Mouse (Mus musculus) brain, adult 2 months (tissue): ENCODE results near the gene Lasp1.

Experiments
- DNase-seq: peaks from one replicate; pipeline ENCODE4 v3.0.0; 2011; ENCODE audit warnings: low read depth, low spot score

Gene Lasp1

GRCm38 (mm10) chr11:97796910-97797309, 1.9 kb upstream of the Lasp1 start:
- peak; percentile 84 for DNase-seq

GRCm38 (mm10) chr11:97797369-97798082, 1.3 kb upstream of the Lasp1 start:
- DNase-seq, result no peak

DNA sequence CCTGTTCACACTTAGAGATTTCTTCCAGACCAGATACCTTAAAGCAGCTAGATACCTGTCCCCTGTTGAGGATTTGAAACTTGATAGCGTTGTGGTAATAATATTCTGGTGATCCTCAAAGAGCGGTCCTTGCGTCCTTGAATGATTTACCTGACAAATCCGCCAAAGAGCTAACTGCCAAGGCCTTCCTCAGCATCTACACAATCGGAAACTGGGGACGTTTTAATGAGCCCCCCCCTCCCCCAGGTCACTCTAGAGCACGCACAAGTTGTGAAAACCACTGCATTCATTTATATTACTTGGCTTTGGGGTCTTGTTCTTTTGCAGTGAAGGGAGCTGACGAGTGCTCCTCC, 741 bp upstream of the Lasp1 start:
- DNase-seq, result no peak

DNA sequence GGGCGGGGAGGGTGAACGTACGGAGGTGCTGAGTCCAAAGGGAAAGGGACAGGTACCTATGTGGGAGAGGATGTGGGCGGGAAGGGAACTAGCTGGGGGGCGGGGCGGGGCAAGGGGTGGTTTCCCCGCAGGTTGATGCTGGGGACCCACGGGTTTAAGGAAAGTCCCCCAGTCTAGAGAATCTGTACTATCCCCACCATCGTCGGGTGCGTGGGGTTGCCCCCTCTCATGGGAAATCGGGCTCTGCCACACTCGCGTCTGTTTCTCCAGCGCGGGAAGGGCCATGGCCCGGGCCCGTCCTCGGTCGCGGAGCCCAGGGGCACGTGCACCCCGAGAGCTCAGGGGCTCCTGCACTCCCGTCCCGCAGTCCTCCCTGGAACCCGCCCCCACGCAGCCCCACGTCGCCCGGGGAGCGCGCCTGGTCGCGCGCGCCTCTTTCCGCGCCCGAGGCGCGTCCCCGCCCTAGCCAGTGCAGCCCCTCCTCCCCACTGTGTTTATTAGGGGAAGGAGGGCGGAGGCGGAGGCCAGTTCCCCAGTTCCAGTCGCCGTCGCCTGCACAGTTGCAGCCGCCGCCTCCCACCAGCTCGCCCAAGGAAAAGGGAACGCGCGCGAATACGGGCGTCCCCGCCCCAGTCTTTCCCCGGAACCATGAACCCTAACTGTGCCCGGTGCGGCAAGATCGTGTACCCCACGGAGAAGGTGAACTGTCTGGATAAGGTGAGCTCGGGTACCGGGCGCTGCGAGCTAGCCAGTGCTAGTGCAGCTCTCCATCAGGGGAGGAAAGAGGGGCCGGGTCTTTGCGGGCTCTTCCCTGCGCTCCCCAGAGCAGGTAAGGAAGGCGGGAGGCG, 570 bp downstream of the Lasp1 start:
- DNase-seq, result peak; percentile 95

- DNase-seq, result peak; percentile 65
These were observed 1.3 kb downstream of the Lasp1 start for GRCm38 (mm10) chr11:97799994-97800690.

- DNase-seq, result no peak
These were observed 2.0 kb downstream of the Lasp1 start for GRCm38 (mm10) chr11:97800691-97801408.

- peak; percentile 78 for DNase-seq
These were observed 2.8 kb downstream of the Lasp1 start for GRCm38 (mm10) chr11:97801409-97802193.

DNA sequence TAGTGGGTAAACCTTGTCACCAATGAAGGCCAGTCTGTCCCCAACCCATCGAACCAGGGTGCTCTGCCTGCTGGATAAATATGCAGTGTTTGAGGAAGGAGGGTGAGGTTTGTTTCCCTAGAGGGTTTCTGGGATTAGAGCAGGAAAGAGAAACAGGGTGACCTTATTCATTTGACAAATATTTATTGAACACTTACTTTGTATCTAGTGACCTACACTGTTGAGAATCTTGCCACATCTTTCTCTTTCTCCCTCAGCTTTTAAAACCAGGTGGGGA, 3.3 kb downstream of the Lasp1 start:
- DNase-seq, result no peak

DNA sequence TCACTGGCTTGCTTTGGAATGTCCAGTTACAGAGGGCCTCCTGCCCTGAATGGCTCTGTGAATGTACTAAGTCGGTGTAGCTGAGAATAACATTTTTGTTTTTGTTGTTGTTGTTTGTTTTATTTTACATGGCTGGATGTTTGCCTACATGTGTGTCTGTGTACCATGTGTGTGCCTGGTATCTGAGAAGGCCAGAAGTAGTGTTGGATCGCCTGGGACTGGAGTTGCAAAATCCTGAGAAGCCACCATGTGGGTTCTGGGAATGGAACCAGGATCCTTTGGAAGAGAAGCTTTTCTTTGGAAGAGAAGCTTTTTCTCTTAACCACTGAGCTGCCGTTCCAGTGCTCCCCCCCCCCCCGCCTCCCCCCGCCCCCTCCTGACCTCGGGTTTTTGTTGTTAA, 3.7 kb downstream of the Lasp1 start:
- DNase-seq, result no peak

DNA sequence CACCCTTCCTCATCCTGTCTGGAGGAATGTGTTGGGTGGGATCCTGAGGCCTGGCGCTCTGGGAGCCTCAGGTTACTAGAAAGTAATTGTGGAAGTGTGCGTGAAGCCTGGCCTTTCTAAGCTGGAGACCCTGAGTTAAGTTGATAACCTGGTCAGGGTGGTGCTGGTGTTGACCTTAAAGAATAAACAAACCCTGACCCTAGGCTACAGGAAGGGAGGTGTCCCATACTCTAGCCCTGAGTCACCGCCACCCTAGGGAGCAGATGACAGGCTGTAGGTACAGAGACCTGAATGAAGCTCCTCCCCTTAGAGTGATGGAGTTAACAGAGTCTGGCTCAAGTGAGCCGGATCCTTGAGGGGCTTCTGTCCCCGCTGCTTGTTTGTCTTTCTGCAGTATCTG, 5.0 kb downstream of the Lasp1 start:
- DNase-seq, result no peak

DNA sequence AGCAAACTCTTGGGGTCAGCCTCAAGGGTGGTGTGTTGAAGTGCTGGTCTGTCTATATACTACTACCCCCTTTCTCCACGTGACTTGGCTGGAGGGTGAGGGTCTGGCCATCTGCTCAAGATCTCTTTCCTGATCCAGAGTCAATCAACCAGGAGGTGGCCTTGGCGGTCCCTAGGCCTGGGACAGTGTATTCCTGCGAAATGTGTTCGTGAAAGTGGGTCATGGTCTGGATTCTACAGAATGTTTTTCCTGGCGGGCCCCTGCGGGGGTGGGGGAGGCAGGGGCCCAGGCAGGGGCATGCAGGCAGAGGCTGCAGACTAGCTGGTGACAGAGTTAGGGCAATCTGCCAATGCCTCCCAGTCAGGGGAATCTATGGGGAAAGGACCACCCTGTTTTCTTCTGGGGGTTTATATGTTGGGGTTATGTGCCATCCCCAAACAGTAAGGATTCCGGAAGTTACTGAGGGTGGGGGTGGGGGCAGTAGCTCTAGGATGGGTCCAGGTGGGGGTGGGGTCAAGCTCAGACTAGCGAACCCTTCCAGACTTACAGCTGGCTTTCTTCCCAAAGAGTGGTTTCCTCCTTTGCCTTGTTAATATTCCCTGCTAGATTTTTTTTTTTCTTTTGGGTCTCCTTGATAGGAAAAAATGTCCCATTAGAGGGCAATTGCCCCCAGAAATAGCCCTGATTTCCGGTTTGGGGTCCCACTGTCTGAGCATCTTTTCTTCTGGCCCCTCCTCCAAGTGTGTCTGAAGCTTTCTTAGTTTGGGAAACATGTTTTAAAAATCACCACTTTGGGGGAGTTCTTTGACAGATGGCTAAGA, 6.3 kb downstream of the Lasp1 start:
- DNase-seq, result no peak

DNA sequence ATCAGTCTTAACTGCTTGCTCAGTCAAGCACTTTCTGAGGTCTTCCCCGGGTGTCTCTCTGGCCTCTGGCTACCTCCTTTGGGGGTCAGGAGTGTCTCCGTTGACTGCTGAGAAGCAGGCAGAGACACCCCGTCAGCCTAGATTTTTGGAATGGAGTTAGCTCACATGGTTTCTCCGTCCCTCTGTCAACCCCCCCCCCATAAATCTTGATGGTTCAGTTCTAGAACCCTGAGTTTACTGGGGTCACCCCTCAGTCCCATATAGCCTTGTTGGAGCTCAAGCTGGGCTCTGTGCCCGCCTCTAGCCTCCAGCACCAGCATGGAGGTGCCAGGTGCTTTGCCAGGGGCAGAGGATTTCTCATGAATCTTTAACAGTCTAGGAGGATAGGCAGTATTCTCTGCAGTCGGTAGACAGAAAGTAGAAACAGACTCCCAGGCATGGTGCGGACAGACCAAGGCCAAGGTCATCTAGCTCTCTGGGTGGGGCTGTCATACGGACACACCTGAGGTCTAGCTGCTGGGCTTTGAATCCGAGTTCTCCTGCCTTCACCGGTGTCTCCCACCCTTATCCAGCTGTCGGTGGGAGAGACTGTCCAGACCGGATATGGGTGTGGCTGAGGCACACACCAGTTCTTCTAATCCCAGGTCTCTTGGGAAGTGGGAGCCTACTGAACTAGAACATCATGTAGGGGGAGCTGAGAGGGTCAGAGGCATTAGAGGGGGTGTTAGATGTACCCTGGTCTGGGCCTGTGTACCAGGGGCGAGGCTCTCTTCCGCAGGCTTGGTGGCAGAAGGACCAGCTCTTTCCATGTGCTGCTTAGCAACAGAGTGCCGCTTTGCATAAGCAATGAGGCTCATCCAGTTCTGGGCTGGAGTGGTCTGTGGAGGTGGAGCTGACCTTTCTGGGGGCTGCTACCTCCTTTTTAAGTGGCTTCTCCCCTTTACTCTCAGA, 7.1 kb downstream of the Lasp1 start:
- DNase-seq, result no peak

- DNase-seq, result no peak
These were observed 7.8 kb downstream of the Lasp1 start for GRCm38 (mm10) chr11:97806613-97806964.

- no peak for DNase-seq
These were observed 8.8 kb downstream of the Lasp1 start for GRCm38 (mm10) chr11:97807626-97808025.

DNA sequence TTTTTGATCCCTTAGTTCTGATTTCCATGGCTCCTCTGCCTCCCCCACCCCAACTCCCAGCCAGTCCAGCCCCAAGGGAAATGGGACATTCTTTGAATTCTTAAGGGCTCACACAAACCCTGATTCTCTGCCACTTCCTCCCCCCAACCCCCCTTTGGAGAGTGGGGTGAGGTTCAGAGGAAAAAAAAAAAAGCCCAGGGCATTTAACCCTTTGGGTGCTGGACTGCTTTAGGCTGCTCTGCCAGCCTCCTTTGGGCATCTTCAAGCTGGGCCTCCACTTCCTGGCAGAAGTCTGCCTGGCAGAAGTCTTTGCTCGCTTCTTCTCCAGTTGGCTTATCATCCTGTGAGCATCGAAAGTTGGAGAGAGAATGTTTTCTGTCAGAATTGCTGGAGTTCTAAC, 9.3 kb downstream of the Lasp1 start:
- no peak for DNase-seq

GRCm38 (mm10) chr11:97808621-97809234, 9.9 kb downstream of the Lasp1 start:
- DNase-seq, result peak; percentile 63

- DNase-seq, result no peak
These were observed 10.7 kb downstream of the Lasp1 start for GRCm38 (mm10) chr11:97809235-97810121.

- no peak for DNase-seq
These were observed 11.6 kb downstream of the Lasp1 start for GRCm38 (mm10) chr11:97810356-97810755.
